Mouse (Mus musculus) midbrain, embryonic 11.5 days (tissue): ENCODE measurements around the gene Lin7c. TPM values are rescaled to one million over a fixed set of nuclear protein-coding genes. Genes with fewer than 3 reads are reported as not detected.

Source experiments
- ATAC-seq: fragments of 200-750 bp; cut with Nextera tagmentation; 2 replicates; pipeline ENCODE4 v1.8.0; 2017; ENCODE audit warnings: moderate TSS enrichment, moderate library complexity; ENCODE audit not compliant: low FRiP score
- DNase-seq: peaks from one replicate; pipeline ENCODE4 v3.0.0; 2015; ENCODE audit warnings: low spot score; ENCODE audit errors: missing footprints
- H3K27ac ChIP-seq: fragments of 300-500 bp; sonication (generic); 2 replicates; pipeline ENCODE4 v1.5.1; 2014; ENCODE audit warnings: low read depth, low read length
- H3K27me3 ChIP-seq: fragments of 300-500 bp; sonication (generic); 2 replicates; pipeline ENCODE4 v1.6.1; 2014; ENCODE audit warnings: mild to moderate bottlenecking, low read length, moderate library complexity, mixed read lengths; ENCODE audit not compliant: control insufficient read depth, insufficient read depth
- H3K36me3 ChIP-seq: fragments of 300-500 bp; sonication (generic); 2 replicates; pipeline ENCODE4 v1.6.1; 2014; ENCODE audit warnings: mild to moderate bottlenecking, low read length, moderate library complexity, mixed read lengths; ENCODE audit not compliant: control insufficient read depth, insufficient read depth
- H3K4me1 ChIP-seq: fragments of 300-500 bp; sonication (generic); 2 replicates; pipeline ENCODE4 v1.6.1; 2014; ENCODE audit warnings: low read length; ENCODE audit not compliant: control insufficient read depth, insufficient read depth
- H3K4me2 ChIP-seq: fragments of 300-500 bp; sonication (generic); 2 replicates; pipeline ENCODE4 v1.6.1; 2014; ENCODE audit warnings: mild to moderate bottlenecking, moderate library complexity
- H3K4me3 ChIP-seq: fragments of 300-500 bp; sonication (generic); 2 replicates; pipeline ENCODE4 v1.5.1; 2014; ENCODE audit warnings: low read depth, low read length
- H3K9ac ChIP-seq: fragments of 300-500 bp; sonication (generic); 2 replicates; pipeline ENCODE4 v1.6.1; 2014; ENCODE audit warnings: low read length
- H3K9me3 ChIP-seq: fragments of 300-500 bp; sonication (generic); 2 replicates; pipeline ENCODE4 v1.6.1; 2016; ENCODE audit warnings: low read length; ENCODE audit not compliant: control insufficient read depth
- WGBS: fragments of 180-500 bp; shearing (Covaris S2); extraction: QIAGEN DNeasy Blood & Tissue Kit; methylation state at CpG from one replicate; pipeline ENCODE4 v1.1.7; 2014; 5-methylcytosine and 5-hydroxymethylcytosine counted together
- polyA plus RNA-seq: library from polyadenylated mRNA; unstranded; fragments of >200 nt; fragmentation: Nextera tagmentation; extraction: Ambion mirVana; gene quantifications from 2 replicates; pipeline ENCODE4 v1.2.1, GENCODE M21; 2014

The Lin7c gene
- polyA plus RNA-seq, 1 experiment from 2014 or later, result 145 TPM

- DNase-seq (peak; percentile 93), ATAC-seq (peak; percentile 78)
- Histone ChIP-seq H3K4me3 (no peak overlapping the region), H3K9me3 (no peaks in the 10 kb centered on the region), H3K27me3 (no peaks in the 10 kb centered on the region), H3K4me1 (peaks cover 35% of the 10 kb centered on the region), H3K9ac (no peak overlapping the region), H3K4me2 (peak overlapping the region; percentile 27; the same call in 1 of the 2 replicates), H3K36me3 (no peaks in the 10 kb centered on the region), H3K27ac (peak overlapping the region; percentile 67)
- 7% methylated on average over 5 of the region's 5 CpGs for WGBS
These were observed 51.4 kb downstream of the Lin7c start for GRCm38 (mm10) chr2:109941973-109942444.

- Histone ChIP-seq H3K36me3 (no peaks in the 10 kb centered on the region), H3K27me3 (no peaks in the 10 kb centered on the region), H3K4me2 (peak overlapping the region; percentile 28), H3K27ac (peak overlapping the region; percentile 58; the same call in 1 of the 2 replicates), H3K9ac (no peak overlapping the region), H3K4me3 (no peak overlapping the region), H3K4me1 (peaks cover 35% of the 10 kb centered on the region), H3K9me3 (no peaks in the 10 kb centered on the region)
- 20% methylated on average over 8 of the region's 8 CpGs for WGBS
- DNase-seq, result peak; percentile 92
- ATAC-seq, result peak; percentile 89
These were observed 52.3 kb downstream of the Lin7c start for GRCm38 (mm10) chr2:109942810-109943570.

- no peaks in the 10 kb centered on the region for H3K36me3 ChIP-seq
- no peak for ATAC-seq
- H3K4me1 ChIP-seq, result peaks cover 35% of the 10 kb centered on the region
- H3K4me2 ChIP-seq, result no peak overlapping the region
- peak; percentile 86 for DNase-seq
- no peaks in the 10 kb centered on the region for H3K27me3 ChIP-seq
- no peak overlapping the region for H3K27ac ChIP-seq
- H3K9me3 ChIP-seq, result no peaks in the 10 kb centered on the region
- H3K9ac ChIP-seq, result no peak overlapping the region
- 75% methylated on average over 9 of the region's 9 CpGs for WGBS
- no peak overlapping the region for H3K4me3 ChIP-seq
These were observed 54.3 kb downstream of the Lin7c start for GRCm38 (mm10) chr2:109944995-109945394.

GRCm38 (mm10) chr2:109945532-109945931 lies 54.9 kb downstream of the Lin7c start:
- H3K4me1 ChIP-seq, result peaks cover 35% of the 10 kb centered on the region
- no peak overlapping the region for H3K27ac ChIP-seq
- no peaks in the 10 kb centered on the region for H3K9me3 ChIP-seq
- 50% methylated on average over 4 of the region's 4 CpGs for WGBS
- H3K36me3 ChIP-seq, result no peaks in the 10 kb centered on the region
- H3K9ac ChIP-seq, result no peak overlapping the region
- H3K4me2 ChIP-seq, result no peak overlapping the region
- no peak overlapping the region for H3K4me3 ChIP-seq
- DNase-seq (no peak), ATAC-seq (no peak)
- H3K27me3 ChIP-seq, result no peaks in the 10 kb centered on the region

- 92% methylated on average over 6 of the region's 6 CpGs for WGBS
- H3K4me1 ChIP-seq, result peaks cover 35% of the 10 kb centered on the region
- H3K4me2 ChIP-seq, result no peak overlapping the region
- DNase-seq (no peak), ATAC-seq (no peak)
- no peak overlapping the region for H3K4me3 ChIP-seq
- no peaks in the 10 kb centered on the region for H3K27me3 ChIP-seq
- no peak overlapping the region for H3K27ac ChIP-seq
- H3K9ac ChIP-seq, result no peak overlapping the region
- no peaks in the 10 kb centered on the region for H3K36me3 ChIP-seq
- H3K9me3 ChIP-seq, result no peaks in the 10 kb centered on the region
These were observed 55.8 kb downstream of the Lin7c start for GRCm38 (mm10) chr2:109946426-109946825.

GRCm38 (mm10) chr2:109949519-109949918 lies 58.9 kb downstream of the Lin7c start:
- Histone ChIP-seq H3K36me3 (no peaks in the 10 kb centered on the region), H3K4me2 (no peak overlapping the region), H3K27me3 (no peaks in the 10 kb centered on the region), H3K4me3 (no peak overlapping the region), H3K9ac (no peak overlapping the region), H3K27ac (no peak overlapping the region), H3K4me1 (peaks cover 15% of the 10 kb centered on the region; the same call in 1 of the 2 replicates), H3K9me3 (no peaks in the 10 kb centered on the region)
- ATAC-seq (no peak), DNase-seq (no peak)

- WGBS, result 66% methylated on average over 3 of the region's 3 CpGs
- H3K27ac ChIP-seq, result no peak overlapping the region
- no peak overlapping the region for H3K4me2 ChIP-seq
- H3K4me3 ChIP-seq, result no peak overlapping the region
- H3K9ac ChIP-seq, result no peak overlapping the region
- H3K4me1 ChIP-seq, result peaks cover 15% of the 10 kb centered on the region
- H3K9me3 ChIP-seq, result no peaks in the 10 kb centered on the region
- no peaks in the 10 kb centered on the region for H3K27me3 ChIP-seq
- ATAC-seq (no peak), DNase-seq (no peak)
- H3K36me3 ChIP-seq, result no peaks in the 10 kb centered on the region
These were observed 59.7 kb downstream of the Lin7c start for GRCm38 (mm10) chr2:109950311-109950710.

Other genes starting within 250 kb of the Lin7c start
- 1.3 and 1.7 TPM in 2 replicates for gene Bdnf, start 216.2 kb upstream of the Lin7c start, polyA plus RNA-seq
- gene Lgr4, start 26.8 kb downstream of the Lin7c start, polyA plus RNA-seq, result 15.8 and 17.6 TPM in 2 replicates
- 59.0 and 67.9 TPM in 2 replicates for gene Ccdc34, start 127.0 kb downstream of the Lin7c start, polyA plus RNA-seq